Mouse (Mus musculus): ENCODE data around the gene Gm5460. TPM values are rescaled to one million over a fixed set of nuclear protein-coding genes. Genes with fewer than 3 reads are reported as not detected.

Gene Gm5460
- polyA plus RNA-seq, 1 experiment = 0.12 TPM

- no peak for DNase-seq (ENCODE audit: low spot score)
These were observed 58.8 kb downstream of the Gm5460 start for GRCm38 (mm10) chr14:34075346-34075745.

- no peak for DNase-seq (ENCODE audit: low spot score)
These were observed 60.7 kb downstream of the Gm5460 start for GRCm38 (mm10) chr14:34077222-34077621.

GRCm38 (mm10) chr14:34078293-34078692 is 61.7 kb downstream of the Gm5460 start:
- no peak for DNase-seq (ENCODE audit: low spot score)

- DNase-seq (ENCODE audit: low spot score) = peak; percentile 46
These were observed 63.9 kb downstream of the Gm5460 start for GRCm38 (mm10) chr14:34080321-34080997.

- peak; percentile 46 for DNase-seq (ENCODE audit: low spot score)
These were observed 69.2 kb downstream of the Gm5460 start, which contains the start of gene Anxa8 for GRCm38 (mm10) chr14:34085731-34086130. Gene Anxa8, plus strand, starts transcription at chr14:34085981.

- DNase-seq (ENCODE audit: low spot score) = no peak
These were observed 70.2 kb downstream of the Gm5460 start for GRCm38 (mm10) chr14:34086806-34087205.

- DNase-seq (ENCODE audit: low spot score) = no peak
These were observed 71.4 kb downstream of the Gm5460 start for GRCm38 (mm10) chr14:34087856-34088398.

- no peak for DNase-seq (ENCODE audit: low spot score)
These were observed 73.2 kb downstream of the Gm5460 start for GRCm38 (mm10) chr14:34089796-34090195.

- DNase-seq (ENCODE audit: low spot score) = peak; percentile 9
These were observed 74.9 kb downstream of the Gm5460 start for GRCm38 (mm10) chr14:34091475-34091874.

- peak; percentile 8 for DNase-seq (ENCODE audit: low spot score)
These were observed 76.3 kb downstream of the Gm5460 start for GRCm38 (mm10) chr14:34092856-34093255.

GRCm38 (mm10) chr14:34096161-34096560 is 79.6 kb downstream of the Gm5460 start:
- peak; percentile 5 for DNase-seq (ENCODE audit: low spot score)

Other genes with a start within 250 kb of the Gm5460 start
- 14.3 and 18.6 TPM in 2 replicates for gene Gdf10, start 93.2 kb upstream of the Gm5460 start, polyA plus RNA-seq (2012; rRNA removed)
- not detected in 2 replicates for gene Gdf2, start 75.7 kb upstream of the Gm5460 start, polyA plus RNA-seq (2012; rRNA removed)
- gene Rbp3, start 62.8 kb upstream of the Gm5460 start, polyA plus RNA-seq (2012; rRNA removed) = not detected in 2 replicates
- gene Zfp488, start 38.0 kb upstream of the Gm5460 start, polyA plus RNA-seq (2012; rRNA removed) = 0.44 and 0.46 TPM in 2 replicates
- gene Gm30083, start 1.6 kb upstream of the Gm5460 start, polyA plus RNA-seq (2012; rRNA removed) = 0.32 and 0.38 TPM in 2 replicates
- not detected in 2 replicates for gene Antxrl, start 35.9 kb downstream of the Gm5460 start, polyA plus RNA-seq (2012; rRNA removed)
- 39.5 and 42.4 TPM in 2 replicates for gene Anxa8, start 69.2 kb downstream of the Gm5460 start, polyA plus RNA-seq (2012; rRNA removed)
- 12.5 and 14.3 TPM in 2 replicates for gene A630023A22Rik, start 86.0 kb downstream of the Gm5460 start, polyA plus RNA-seq (2012; rRNA removed)
- 25.1 and 34.7 TPM in 2 replicates for gene Npy4r, start 135.7 kb downstream of the Gm5460 start, polyA plus RNA-seq (2012; rRNA removed)
- 0.30 and 0.72 TPM in 2 replicates for gene Gprin2, start 184.9 kb downstream of the Gm5460 start, polyA plus RNA-seq (2012; rRNA removed)
- 10.6 and 13.7 TPM in 2 replicates for gene Syt15, start 202.8 kb downstream of the Gm5460 start, polyA plus RNA-seq (2012; rRNA removed)